ENCODE assay signal across 14 mouse cellular contexts in genomic region chr11:100722493-100723028, GRCm38 (mm10). TPM values are rescaled to one million over a fixed set of nuclear protein-coding genes. Genes with fewer than 3 reads are reported as not detected.
A peak's percentile ranks its signal among the peaks of the same experiment; 100 is the strongest.
DNase-seq lines count a peak whose midpoint lies in the region; ATAC-seq and TF ChIP-seq lines count a peak whose summit lies in the region.
"Had no signal": no experiment of that assay in that cellular context is flagged by ENCODE, and none has a peak within 500 bp of the region (broad histone marks: within the 10 kb centered on the region; RNA-seq: fewer than 3 reads in every experiment).

No protein-coding gene starts in this region.

- H3K4me1 ChIP-seq in heart, embryonic 13.5 days, result peaks cover 67% of the 10 kb centered on the region
- peaks cover 30% of the 10 kb centered on the region for H3K4me1 ChIP-seq in spleen, adult 2 months (ENCODE audit: control insufficient read depth, insufficient read depth, insufficient read length)
- peaks cover 46% of the 10 kb centered on the region for H3K4me1 ChIP-seq in kidney, embryonic 15.5 days
- peaks cover 31% of the 10 kb centered on the region for H3K4me1 ChIP-seq in stomach, embryonic 15.5 days

- no peak for ATAC-seq in heart, embryonic 13.5 days (ENCODE audit: extremely low read depth, insufficient number of reproducible peaks, low FRiP score, low TSS enrichment)
- no peak for ATAC-seq in kidney, embryonic 15.5 days (replicated peaks; ENCODE audit: low FRiP score)
- no peak for ATAC-seq in stomach, embryonic 15.5 days (ENCODE audit: insufficient read depth, low FRiP score, low read depth)

- no peak for TF ChIP-seq POLR2A in spleen, adult 2 months (IDR thresholded peaks at IDR 0.05; ENCODE audit: low read depth, low read length)

- intact Hi-C loops in heart, postnatal 25 days (cut with DNase I), result no loop called here

- no peaks in the 10 kb centered on the region for H3K27me3 ChIP-seq in heart, embryonic 13.5 days (replicated peaks)
- no peaks in the 10 kb centered on the region for H3K27me3 ChIP-seq in spleen, adult 2 months (ENCODE audit: control insufficient read depth, insufficient read depth, low read length)
- no peaks in the 10 kb centered on the region for H3K27me3 ChIP-seq in kidney, embryonic 15.5 days
- no peaks in the 10 kb centered on the region for H3K27me3 ChIP-seq in stomach, embryonic 15.5 days (replicated peaks)
- H3K27me3 ChIP-seq: CH12.LX; forebrain, embryonic 12.5 days had no signal

- no peak for TF ChIP-seq CTCF in spleen, adult 2 months (IDR thresholded peaks at IDR 0.05; ENCODE audit: extremely low read depth, insufficient read depth, insufficient read length, insufficient replicate concordance)

- no peak for DNase-seq in heart, postnatal 25 days (ENCODE audit: low spot score)
- DNase-seq in spleen, adult 2 months (ENCODE audit: low read depth in 1 of 2, low spot score in 2 of 2), result no peak
- DNase-seq in spleen, postnatal 10 days (ENCODE audit: low spot score in 2 of 2), result no peak
- DNase-seq in frontal cortex, postnatal 14 days (ENCODE audit: low spot score in 2 of 2), result no peak
- no peak for DNase-seq in lung, postnatal 25 days (ENCODE audit: low spot score)
- DNase-seq: cerebellum, adult 2 months; right cerebral cortex, postnatal 14 days had no signal

- WGBS in heart, embryonic 13.5 days, result 40% methylated on average over 2 of the region's 2 CpGs
- 38% methylated on average over 2 of the region's 2 CpGs for WGBS in spleen, adult 2 months
- 53% methylated on average over 2 of the region's 2 CpGs for WGBS in kidney, embryonic 15.5 days
- WGBS in stomach, embryonic 15.5 days, result 39% methylated on average over 2 of the region's 2 CpGs

- no peak overlapping the region for H3K4me3 ChIP-seq in heart, embryonic 13.5 days
- H3K4me3 ChIP-seq in spleen, adult 2 months (ENCODE audit: extremely low read depth, insufficient read depth, insufficient read length), result no peak overlapping the region
- no peak overlapping the region for H3K4me3 ChIP-seq in kidney, embryonic 15.5 days (replicated peaks)
- no peak overlapping the region for H3K4me3 ChIP-seq in stomach, embryonic 15.5 days (replicated peaks)
- H3K4me3 ChIP-seq: forebrain, embryonic 12.5 days had no signal

- H3K36me3 ChIP-seq in heart, embryonic 13.5 days, result peaks cover 24% of the 10 kb centered on the region
- peaks cover 21% of the 10 kb centered on the region for H3K36me3 ChIP-seq in spleen, adult 2 months (ENCODE audit: control insufficient read depth, insufficient read depth, low read length)
- peaks cover 20% of the 10 kb centered on the region for H3K36me3 ChIP-seq in kidney, embryonic 15.5 days
- peaks cover 5% of the 10 kb centered on the region; the same call in 1 of the 2 replicates for H3K36me3 ChIP-seq in stomach, embryonic 15.5 days

- peak overlapping the region; percentile 62 for H3K9ac ChIP-seq in heart, embryonic 13.5 days
- no peak overlapping the region for H3K9ac ChIP-seq in kidney, embryonic 15.5 days
- H3K9ac ChIP-seq in stomach, embryonic 15.5 days, result no peak overlapping the region
- H3K9ac ChIP-seq: forebrain, embryonic 12.5 days had no signal

- peak overlapping the region; percentile 40 for H3K4me2 ChIP-seq in heart, embryonic 13.5 days
- no peak overlapping the region for H3K4me2 ChIP-seq in kidney, embryonic 15.5 days
- no peak overlapping the region for H3K4me2 ChIP-seq in stomach, embryonic 15.5 days
- H3K4me2 ChIP-seq: forebrain, embryonic 12.5 days had no signal

- peak overlapping the region; percentile 85 for H3K27ac ChIP-seq in heart, embryonic 13.5 days (replicated peaks)
- peak overlapping the region; percentile 33; the same call in 1 of the 2 replicates for H3K27ac ChIP-seq in spleen, adult 2 months (ENCODE audit: insufficient read depth, low read length)
- H3K27ac ChIP-seq in kidney, embryonic 15.5 days, result peak overlapping the region; percentile 57; the same call in 1 of the 2 replicates
- H3K27ac ChIP-seq in stomach, embryonic 15.5 days, result peak overlapping the region; percentile 28; the same call in 1 of the 2 replicates

- H3K9me3 ChIP-seq in heart, embryonic 13.5 days, result no peaks in the 10 kb centered on the region
- H3K9me3 ChIP-seq in kidney, embryonic 15.5 days (replicated peaks), result no peaks in the 10 kb centered on the region
- H3K9me3 ChIP-seq in stomach, embryonic 15.5 days, result no peaks in the 10 kb centered on the region
- H3K9me3 ChIP-seq: forebrain, embryonic 12.5 days had no signal

RNA-seq across cellular contexts. Expression of gene Hspb9, which starts 8.9 kb away (rescaled TPM):
- polyA plus RNA-seq in heart, embryonic 13.5 days (2015; fragmentation: Nextera tagmentation; extraction: Ambion mirVana), result 0.21 TPM in 1 of 2 replicates, not detected in the other
- total RNA-seq in heart, postnatal 25 days (2021), result not detected
- polyA plus RNA-seq in spleen, adult 2 months (2012; rRNA removed), result 0.36 TPM in 1 of 2 replicates, not detected in the other
- polyA plus RNA-seq in kidney, embryonic 15.5 days (2015; fragmentation: Nextera tagmentation; extraction: Ambion mirVana), result 0.27 TPM in 1 of 2 replicates, not detected in the other
- polyA plus RNA-seq in stomach, embryonic 15.5 days (2015; fragmentation: Nextera tagmentation; extraction: Ambion mirVana), result not detected in 2 replicates
- total RNA-seq: CH12.LX; hematopoietic stem cell, adult 5-6 weeks had no signal
- polyA plus RNA-seq: cerebellum, adult 2 months; thymus, postnatal 0 days had no signal

RNA-seq across cellular contexts. Expression of gene Kat2a, which starts 10.3 kb away (rescaled TPM):
- 33.4 and 34.7 TPM in 2 replicates for polyA plus RNA-seq in heart, embryonic 13.5 days (2015; fragmentation: Nextera tagmentation; extraction: Ambion mirVana)
- 10 to 100 TPM; 12.3 to 13.6 TPM for total RNA-seq in heart, postnatal 25 days (2021)
- 31.1 and 39.0 TPM in 2 replicates for polyA plus RNA-seq in spleen, adult 2 months (2012; rRNA removed)
- 60.9 and 68.1 TPM in 2 replicates for polyA plus RNA-seq in kidney, embryonic 15.5 days (2015; fragmentation: Nextera tagmentation; extraction: Ambion mirVana)
- 47.3 and 50.6 TPM in 2 replicates for polyA plus RNA-seq in stomach, embryonic 15.5 days (2015; fragmentation: Nextera tagmentation; extraction: Ambion mirVana)

RNA-seq across cellular contexts. Expression of gene Rab5c, which starts 15.5 kb away (rescaled TPM):
- polyA plus RNA-seq in heart, embryonic 13.5 days (2015; fragmentation: Nextera tagmentation; extraction: Ambion mirVana), result 13.4 and 13.6 TPM in 2 replicates
- total RNA-seq in heart, postnatal 25 days (2021), result 10 to 100 TPM; 62.1 to 66.8 TPM
- polyA plus RNA-seq in spleen, adult 2 months (2012; rRNA removed), result 183 and 200 TPM in 2 replicates
- 29.5 and 32.3 TPM in 2 replicates for polyA plus RNA-seq in kidney, embryonic 15.5 days (2015; fragmentation: Nextera tagmentation; extraction: Ambion mirVana)
- polyA plus RNA-seq in stomach, embryonic 15.5 days (2015; fragmentation: Nextera tagmentation; extraction: Ambion mirVana), result 24.5 and 25.5 TPM in 2 replicates

RNA-seq across cellular contexts. Expression of gene Dhx58, which starts 18.5 kb away (rescaled TPM):
- 1.5 and 1.9 TPM in 2 replicates for polyA plus RNA-seq in heart, embryonic 13.5 days (2015; fragmentation: Nextera tagmentation; extraction: Ambion mirVana)
- total RNA-seq in heart, postnatal 25 days (2021), result under 1 TPM; 0.68 to 0.98 TPM
- polyA plus RNA-seq in spleen, adult 2 months (2012; rRNA removed), result 15.1 and 17.6 TPM in 2 replicates
- polyA plus RNA-seq in kidney, embryonic 15.5 days (2015; fragmentation: Nextera tagmentation; extraction: Ambion mirVana), result 2.8 and 3.6 TPM in 2 replicates
- polyA plus RNA-seq in stomach, embryonic 15.5 days (2015; fragmentation: Nextera tagmentation; extraction: Ambion mirVana), result 2.8 and 4.0 TPM in 2 replicates

RNA-seq across cellular contexts. Expression of gene Zfp385c, which starts 30.3 kb away (rescaled TPM):
- polyA plus RNA-seq in heart, embryonic 13.5 days (2015; fragmentation: Nextera tagmentation; extraction: Ambion mirVana), result 0.09 and 0.51 TPM in 2 replicates
- total RNA-seq in heart, postnatal 25 days (2021), result under 1 TPM; 0.31 to 0.47 TPM
- polyA plus RNA-seq in spleen, adult 2 months (2012; rRNA removed), result 0.50 and 0.60 TPM in 2 replicates
- 0.27 and 0.40 TPM in 2 replicates for polyA plus RNA-seq in kidney, embryonic 15.5 days (2015; fragmentation: Nextera tagmentation; extraction: Ambion mirVana)
- 0.06 and 0.21 TPM in 2 replicates for polyA plus RNA-seq in stomach, embryonic 15.5 days (2015; fragmentation: Nextera tagmentation; extraction: Ambion mirVana)

Comparison
In these comparisons a context has a peak if more than half of its experiments do, and no peak if none do; other contexts are left out.
1. H3K27ac ChIP-seq: peak in every context shown above with its lines; median percentile 85 in heart, embryonic 13.5 days; 57 in kidney, embryonic 15.5 days; 33 in spleen, adult 2 months; 28 in stomach, embryonic 15.5 days.